Mouse (Mus musculus) G1E (cell line): ENCODE measurements around the gene Pqbp1.

Experiments
- CTCF ChIP-seq: IDR thresholded peaks from 2 replicates; pipeline ENCODE4 v1.5.1; 2012; ENCODE audit warnings: low read depth, low read length, inconsistent platforms, mixed read lengths
- GATA1 ChIP-seq: IDR thresholded peaks from 2 replicates; pipeline ENCODE4 v1.6.1; 2012; ENCODE audit warnings: borderline replicate concordance, low read length, inconsistent platforms, mixed read lengths
- POLR2AphosphoS5 ChIP-seq: IDR thresholded peaks from 2 replicates; pipeline ENCODE4 v1.6.1; 2012; ENCODE audit warnings: low read depth, low read length, inconsistent platforms; ENCODE audit not compliant: insufficient replicate concordance

- TF ChIP-seq CTCF = no peak
- no peak for TF ChIP-seq GATA1
- no peak for TF ChIP-seq POLR2AphosphoS5
Measured at GRCm38 (mm10) chrX:7865786-7866185, 33.3 kb downstream of the Pqbp1 start.
